Mouse (Mus musculus) heart, adult 2 months (tissue): Measurements from ENCODE around the gene Lrrc75b.

Experiments used
- CTCF ChIP-seq: fragments of 200-600 bp; IDR thresholded peaks from 2 replicates; pipeline ENCODE4 v1.8.1; 2022; ENCODE audit warnings: antibody characterized with exemption, mild to moderate bottlenecking, moderate library complexity
- POLR2A ChIP-seq: fragments of 200-500 bp; IDR thresholded peaks from 2 replicates; pipeline ENCODE4 v1.6.1; 2011; ENCODE audit warnings: mild to moderate bottlenecking, low read depth, low read length, control low read depth; ENCODE audit not compliant: insufficient read depth

DNA sequence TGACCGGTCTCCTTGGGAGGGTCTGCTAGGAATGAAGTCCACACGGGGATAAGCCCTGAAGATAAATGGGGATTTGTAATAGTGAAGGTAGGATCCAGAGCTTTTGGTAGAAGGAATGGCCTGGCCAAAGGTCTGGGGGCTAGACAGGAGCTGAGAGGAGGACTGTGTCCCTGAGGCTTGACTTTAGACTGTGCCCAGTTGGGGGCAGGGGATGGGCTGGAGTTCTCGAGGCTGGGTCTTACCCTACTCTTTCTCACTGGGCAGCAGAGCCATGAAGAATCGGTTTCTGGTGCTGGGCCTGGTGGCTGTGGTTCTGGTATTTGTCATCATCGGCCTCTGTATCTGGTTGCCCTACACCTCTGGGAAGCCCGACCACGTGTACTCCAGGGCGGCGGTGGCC lies 13.8 kb upstream of the Lrrc75b start:
- TF ChIP-seq POLR2A, result no peak
- TF ChIP-seq CTCF, result no peak
